Mouse (Mus musculus) MEL (cell line): ENCODE measurements around the gene Tex2.

Source experiments
- E2F4 ChIP-seq: IDR thresholded peaks from 2 replicates; pipeline ENCODE4 v1.6.1; 2011; ENCODE audit warnings: low read depth, low read length, improper control_type of control experiment, borderline replicate concordance
- JUND ChIP-seq: IDR thresholded peaks from 2 replicates; pipeline ENCODE4 v1.6.1; 2011; ENCODE audit warnings: low read depth, mild to moderate bottlenecking, improper control_type of control experiment, low read length
- RCOR1 ChIP-seq: IDR thresholded peaks from 2 replicates; pipeline ENCODE4 v1.6.1; 2012; ENCODE audit warnings: low read depth, mild to moderate bottlenecking, inconsistent platforms, low read length, improper control_type of control experiment
- SMC3 ChIP-seq: IDR thresholded peaks from 2 replicates; pipeline ENCODE4 v1.6.1; 2011; ENCODE audit warnings: low read depth, low read length, improper control_type of control experiment
- ZKSCAN1 ChIP-seq: IDR thresholded peaks from 2 replicates; pipeline ENCODE4 v1.6.1; 2012; ENCODE audit warnings: low read depth, mild to moderate bottlenecking, inconsistent platforms, low read length, improper control_type of control experiment, moderate library complexity
- ZNF384 ChIP-seq: IDR thresholded peaks from 2 replicates; pipeline ENCODE4 v1.6.1; 2012; ENCODE audit warnings: low read depth, mild to moderate bottlenecking, inconsistent platforms, low read length, improper control_type of control experiment

GRCm38 (mm10) chr11:106659598-106660295, 46.5 kb upstream of the Tex2 start:
- TF ChIP-seq ZKSCAN1 (no peak), SMC3 (no peak), RCOR1 (no peak), E2F4 (no peak), ZNF384 (peak; percentile 68), JUND (no peak)
